Mouse (Mus musculus) ES-E14 (cell line): ENCODE results near the gene Gm49358. TPM values are rescaled to one million over a fixed set of nuclear protein-coding genes. Genes with fewer than 3 reads are reported as not detected.

ENCODE experiments used
- DNase-seq: peaks from one replicate; pipeline ENCODE4 v3.0.0-alpha.2; 2013; ENCODE audit warnings: low read depth, low spot score
- H3K27ac ChIP-seq: 2 replicates; pipeline ENCODE4 v1.5.1; 2012; ENCODE audit warnings: low read depth, mild to moderate bottlenecking, low read length, moderate library complexity, mixed read lengths; ENCODE audit not compliant: poor library complexity, insufficient read depth, severe bottlenecking
- H3K36me3 ChIP-seq: 2 replicates; pipeline ENCODE4 v1.6.1; 2012; ENCODE audit warnings: mild to moderate bottlenecking, low read length, moderate library complexity, mixed read lengths; ENCODE audit not compliant: control insufficient read depth, poor library complexity, insufficient read depth, severe bottlenecking
- H3K4me1 ChIP-seq, 2 experiments: fragments of 150-350 bp in 1 of 2; sonication (generic) in 1 of 2; 2 replicates each; pipeline ENCODE4 v1.6.1; 2012; ENCODE audit warnings: low read length in 2 of 2, mild to moderate bottlenecking in 1 of 2, mixed read lengths in 1 of 2; ENCODE audit not compliant: control insufficient read depth in 2 of 2, insufficient read depth in 2 of 2, poor library complexity in 1 of 2
- H3K4me3 ChIP-seq, 2 experiments: fragments of 150-350 bp in 1 of 2; sonication (generic) in 1 of 2; 2 replicates each; pipeline ENCODE4 v1.5.1; 2012; ENCODE audit warnings: low read length in 2 of 2, low read depth in 1 of 2, mild to moderate bottlenecking in 1 of 2, mixed read lengths in 1 of 2; ENCODE audit not compliant: insufficient read depth in 1 of 2, poor library complexity in 1 of 2, severe bottlenecking in 1 of 2
- H3K9ac ChIP-seq: 2 replicates; pipeline ENCODE4 v1.6.1; 2012; ENCODE audit warnings: low read depth, mild to moderate bottlenecking, low read length, mixed read lengths; ENCODE audit not compliant: poor library complexity, insufficient read depth, severe bottlenecking
- H3K9me3 ChIP-seq: fragments of 150-350 bp; sonication (generic); 2 replicates; pipeline ENCODE4 v1.6.1; 2012; ENCODE audit warnings: low read depth, mild to moderate bottlenecking, low read length; ENCODE audit not compliant: control insufficient read depth, insufficient read depth
- CHD2 ChIP-seq: IDR thresholded peaks from 2 replicates; pipeline ENCODE4 v1.6.1; 2014; ENCODE audit warnings: mild to moderate bottlenecking, low read depth, low read length, inconsistent platforms
- HCFC1 ChIP-seq: IDR thresholded peaks from 2 replicates; pipeline ENCODE4 v1.6.1; 2012; ENCODE audit warnings: low read length, inconsistent platforms, borderline replicate concordance; ENCODE audit not compliant: insufficient read depth
- MAFK ChIP-seq: IDR thresholded peaks from 2 replicates; pipeline ENCODE4 v1.6.1; 2014; ENCODE audit warnings: mild to moderate bottlenecking, low read depth, low read length, inconsistent platforms; ENCODE audit not compliant: insufficient read depth
- ZC3H11A ChIP-seq: IDR thresholded peaks from 2 replicates; pipeline ENCODE4 v1.6.1; 2012; ENCODE audit warnings: low read depth, mild to moderate bottlenecking, inconsistent platforms, low read length, borderline replicate concordance
- ZNF384 ChIP-seq: IDR thresholded peaks from 2 replicates; pipeline ENCODE4 v1.6.1; 2012; ENCODE audit warnings: low read depth, low read length, inconsistent platforms
- in situ Hi-C, 2 experiments: fragments of 600-800 bp; cut with MboI; formaldehyde crosslinking; loops; one replicate each; pipeline ENCODE4 v1.15.1; 2025; ENCODE audit warnings: low sequenced_read_pairs in 2 of 2, inconsistent platforms in 1 of 2; ENCODE audit not compliant: unreplicated experiment in 2 of 2
- total RNA-seq: library from RNA; depleted of rRNA; stranded (reverse); fragments of 300-350 nt; gene quantifications from 2 replicates; pipeline ENCODE4 v1.2.3, GENCODE M21; 2012

Gm49358 gene
- total RNA-seq, 1 experiment: 0.58 TPM

GRCm38 (mm10) chr10:86836784-86837183, 73.0 kb downstream of the Gm49358 start:
- Histone ChIP-seq H3K9me3 (no peaks in the 10 kb centered on the region), H3K4me1 (no peaks in the 10 kb centered on the region), H3K4me3 (no peak overlapping the region), H3K9ac (no peak overlapping the region), H3K27ac (no peak overlapping the region), H3K36me3 (peaks cover 10% of the 10 kb centered on the region)
- DNase-seq: no peak
- TF ChIP-seq CHD2: no peak
- no peak for TF ChIP-seq MAFK
- no peak for TF ChIP-seq ZC3H11A
- TF ChIP-seq ZNF384: no peak
- TF ChIP-seq HCFC1: no peak
- in situ Hi-C loops: no loop called here

DNA sequence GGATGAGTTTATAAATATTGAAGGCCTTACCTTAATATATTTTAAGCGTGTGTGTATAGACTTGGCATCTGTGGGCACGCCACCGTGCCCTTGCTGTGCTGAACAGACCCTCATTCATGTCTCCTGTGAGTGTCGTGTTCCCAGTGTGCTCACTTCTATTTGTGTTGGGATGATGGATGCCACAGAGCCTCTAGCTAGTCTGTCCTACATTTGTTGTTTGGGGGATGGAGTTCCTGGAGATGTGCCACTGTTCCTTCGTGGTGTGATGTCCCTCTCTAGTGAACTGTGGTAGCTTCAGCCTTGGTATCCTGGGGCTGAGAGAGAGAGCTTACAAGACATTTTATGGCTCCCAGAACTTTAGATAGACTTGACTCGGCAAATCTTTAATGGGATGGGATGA, 75.1 kb downstream of the Gm49358 start:
- Histone ChIP-seq H3K9ac (no peak overlapping the region), H3K27ac (no peak overlapping the region), H3K9me3 (no peaks in the 10 kb centered on the region), H3K4me3 (no peak overlapping the region), H3K4me1 (no peaks in the 10 kb centered on the region), H3K36me3 (peaks cover 8% of the 10 kb centered on the region)
- no peak for TF ChIP-seq MAFK
- no peak for TF ChIP-seq HCFC1
- TF ChIP-seq ZC3H11A: no peak
- TF ChIP-seq ZNF384: no peak
- no peak for TF ChIP-seq CHD2
- in situ Hi-C loops: no loop called here
- no peak for DNase-seq

GRCm38 (mm10) chr10:86842659-86843058, 78.9 kb downstream of the Gm49358 start:
- Histone ChIP-seq H3K4me1 (no peaks in the 10 kb centered on the region), H3K9ac (no peak overlapping the region), H3K27ac (no peak overlapping the region), H3K4me3 (no peak overlapping the region), H3K36me3 (no peaks in the 10 kb centered on the region), H3K9me3 (no peaks in the 10 kb centered on the region)
- DNase-seq: no peak
- in situ Hi-C loops: no loop called here
- TF ChIP-seq ZNF384 (no peak), ZC3H11A (no peak), MAFK (no peak), CHD2 (no peak), HCFC1 (no peak)

- TF ChIP-seq MAFK: no peak
- TF ChIP-seq ZNF384: no peak
- TF ChIP-seq HCFC1: no peak
- no peak for TF ChIP-seq ZC3H11A
- no peak for TF ChIP-seq CHD2
- in situ Hi-C loops: no loop called here
- no peaks in the 10 kb centered on the region for H3K4me1 ChIP-seq
- no peak overlapping the region for H3K4me3 ChIP-seq
- no peaks in the 10 kb centered on the region for H3K9me3 ChIP-seq
- H3K27ac ChIP-seq: no peak overlapping the region
- no peak overlapping the region for H3K9ac ChIP-seq
- no peak for DNase-seq
- no peaks in the 10 kb centered on the region for H3K36me3 ChIP-seq
Observed at GRCm38 (mm10) chr10:86846926-86847467, 83.2 kb downstream of the Gm49358 start.

GRCm38 (mm10) chr10:86849087-86849486, 85.3 kb downstream of the Gm49358 start:
- no peak overlapping the region for H3K27ac ChIP-seq
- H3K9me3 ChIP-seq: no peaks in the 10 kb centered on the region
- H3K4me3 ChIP-seq: no peak overlapping the region
- no peak overlapping the region for H3K9ac ChIP-seq
- TF ChIP-seq MAFK (no peak), HCFC1 (no peak), CHD2 (no peak), ZNF384 (no peak), ZC3H11A (no peak)
- no peaks in the 10 kb centered on the region for H3K36me3 ChIP-seq
- no peak for DNase-seq
- H3K4me1 ChIP-seq: no peaks in the 10 kb centered on the region
- in situ Hi-C loops: no loop called here
